Mouse (Mus musculus): ENCODE data around the gene Htr6.

- TF ChIP-seq CTCF (IDR thresholded peaks at IDR 0.05; ENCODE audit: control insufficient read depth, insufficient read depth, insufficient replicate concordance, low read depth, low read length) = no peak
- no peak for TF ChIP-seq POLR2A (IDR thresholded peaks at IDR 0.05; ENCODE audit: control insufficient read depth, low read depth, low read length)
Observed at GRCm38 (mm10) chr4:139080259-139080658, 4.9 kb upstream of the Htr6 start.

Data from testis, adult 2 months (tissue).